Mouse (Mus musculus): ENCODE data around the gene Sumf2.

DNA sequence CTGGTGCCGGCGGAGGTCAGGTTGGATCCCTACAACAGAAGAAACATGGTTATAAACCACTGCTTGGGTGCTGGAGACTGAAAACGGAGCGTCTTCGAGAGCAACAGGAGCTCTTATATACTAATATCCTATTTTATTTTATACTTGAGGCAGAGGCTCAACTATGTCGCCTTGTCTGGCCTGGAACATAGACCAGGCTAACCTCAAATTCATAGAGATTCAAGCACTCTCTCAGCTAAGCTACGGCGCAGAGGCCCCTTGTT, 703 bp downstream of the Sumf2 start:
- TF ChIP-seq TCF12 (IDR thresholded peaks at IDR 0.05; ENCODE audit: low read depth, low read length) (no peak), NRF1 (IDR thresholded peaks at IDR 0.05; ENCODE audit: low read depth, low read length) (no peak), ETS1 (conservative IDR thresholded peaks at IDR 0.05; ENCODE audit: low read depth, low read length) (no peak), CTCF (conservative IDR thresholded peaks at IDR 0.05 in 1 of 2, IDR thresholded peaks at IDR 0.05 in 1 of 2; ENCODE audit: low read depth in 2 of 2, low read length in 2 of 2) (no peak), ZMIZ1 (IDR thresholded peaks at IDR 0.05; ENCODE audit: low read depth, low read length) (no peak), TBP (conservative IDR thresholded peaks at IDR 0.05; ENCODE audit: low read depth, low read length) (no peak), ZKSCAN1 (IDR thresholded peaks at IDR 0.05; ENCODE audit: borderline replicate concordance, low read depth, low read length) (no peak), GABPA (IDR thresholded peaks at IDR 0.05; ENCODE audit: insufficient replicate concordance, low read depth, low read length) (no peak), BHLHE40 (IDR thresholded peaks at IDR 0.05; ENCODE audit: low read depth, low read length) (no peak), ZNF384 (IDR thresholded peaks at IDR 0.05; ENCODE audit: low read depth, low read length) (no peak), CHD1 (IDR thresholded peaks at IDR 0.05; ENCODE audit: low read depth, low read length) (no peak), JUND (conservative IDR thresholded peaks at IDR 0.05; ENCODE audit: low read depth, low read length) (no peak), POLR2A (IDR thresholded peaks at IDR 0.05; ENCODE audit: low read depth, low read length) (no peak)
